Mouse (Mus musculus): ENCODE results near the gene Gm21778. TPM values are rescaled to one million over a fixed set of nuclear protein-coding genes. Genes with fewer than 3 reads are reported as not detected.

Gm21778 gene
- total RNA-seq (2023; ENCODE audit: inconsistent age) = not detected in 4 replicates

GRCm38 (mm10) chrY:5942160-5942559, at the start of gene Gm21778:
TSS of gene Gm21778 (plus strand) at chrY:5942460.

Other genes starting within 250 kb of the Gm21778 start
- gene Gm20914, start 216.5 kb upstream of the Gm21778 start, total RNA-seq (2023; ENCODE audit: inconsistent age) = not detected in 4 replicates
- gene Gm28171, start 149.1 kb upstream of the Gm21778 start, total RNA-seq (2023; ENCODE audit: inconsistent age) = not detected in 4 replicates